Mouse (Mus musculus): ENCODE results near the gene Gsdma.

- TF ChIP-seq CTCF (IDR thresholded peaks at IDR 0.05; ENCODE audit: low read depth), result no peak
- no peak for TF ChIP-seq EP300 (IDR thresholded peaks at IDR 0.05; ENCODE audit: low read depth)
These were observed 49.6 kb downstream of the Gsdma start for GRCm38 (mm10) chr11:98713703-98714102.

Data from liver, postnatal 0 days (tissue).